Mouse (Mus musculus): ENCODE measurements around the gene Pald1. TPM values are rescaled to one million over a fixed set of nuclear protein-coding genes. Genes with fewer than 3 reads are reported as not detected.

Gene Pald1
- polyA plus RNA-seq, 1 experiment from 2014 or later = 20.2 TPM

GRCm38 (mm10) chr10:61418131-61418900 lies 35.0 kb upstream of the Pald1 start:
- H3K9me3 ChIP-seq (replicated peaks; ENCODE audit: low read length) = no peaks in the 10 kb centered on the region
- H3K4me2 ChIP-seq (ENCODE audit: low read length) = peak overlapping the region; percentile 81
- H3K4me1 ChIP-seq (replicated peaks; ENCODE audit: insufficient read depth, low read length) = peaks cover 4% of the 10 kb centered on the region; the same call in 1 of the 2 replicates
- DNase-seq (ENCODE audit: low spot score) (no peak), ATAC-seq (replicated peaks; ENCODE audit: low FRiP score, low read depth) (no peak)
- no peaks in the 10 kb centered on the region for H3K36me3 ChIP-seq (ENCODE audit: insufficient read depth, low read length)
- peak overlapping the region; percentile 45 for H3K4me3 ChIP-seq (replicated peaks; ENCODE audit: low read depth, low read length)
- peak overlapping the region; percentile 43 for H3K9ac ChIP-seq (ENCODE audit: low read depth, low read length)
- 1% methylated on average over 50 of the region's 50 CpGs for WGBS
- peaks cover 24% of the 10 kb centered on the region for H3K27me3 ChIP-seq (ENCODE audit: insufficient read depth, low read length)
- TF ChIP-seq CTCF (IDR thresholded peaks at IDR 0.05; ENCODE audit: low read depth) = no peak
- H3K27ac ChIP-seq = no peak overlapping the region

GRCm38 (mm10) chr10:61417672-61418071 lies 34.3 kb upstream of the Pald1 start, which contains the start of gene Nodal:
TSS of gene Nodal (plus strand) at chr10:61417972.
- H3K4me1 ChIP-seq (replicated peaks; ENCODE audit: insufficient read depth, low read length) = peaks cover 4% of the 10 kb centered on the region; the same call in 1 of the 2 replicates
- DNase-seq (ENCODE audit: low spot score) = no peak
- peaks cover 24% of the 10 kb centered on the region for H3K27me3 ChIP-seq (ENCODE audit: insufficient read depth, low read length)
- H3K9ac ChIP-seq (ENCODE audit: low read depth, low read length) = peak within 1 kb of the TSS; percentile 43
- H3K27ac ChIP-seq = no peak within 1 kb of the TSS
- 21% methylated on average over 10 of the region's 10 CpGs for WGBS
- TF ChIP-seq CTCF (IDR thresholded peaks at IDR 0.05; ENCODE audit: low read depth) = no peak; the same call in 1 of the 2 replicates
- ATAC-seq (replicated peaks; ENCODE audit: low FRiP score, low read depth) = no peak
- H3K4me3 ChIP-seq (replicated peaks; ENCODE audit: low read depth, low read length) = peak within 1 kb of the TSS; percentile 45
- no peaks in the 10 kb centered on the region for H3K36me3 ChIP-seq (ENCODE audit: insufficient read depth, low read length)
- H3K4me2 ChIP-seq (ENCODE audit: low read length) = peak within 1 kb of the TSS; percentile 81
- no peaks in the 10 kb centered on the region for H3K9me3 ChIP-seq (replicated peaks; ENCODE audit: low read length)

DNA sequence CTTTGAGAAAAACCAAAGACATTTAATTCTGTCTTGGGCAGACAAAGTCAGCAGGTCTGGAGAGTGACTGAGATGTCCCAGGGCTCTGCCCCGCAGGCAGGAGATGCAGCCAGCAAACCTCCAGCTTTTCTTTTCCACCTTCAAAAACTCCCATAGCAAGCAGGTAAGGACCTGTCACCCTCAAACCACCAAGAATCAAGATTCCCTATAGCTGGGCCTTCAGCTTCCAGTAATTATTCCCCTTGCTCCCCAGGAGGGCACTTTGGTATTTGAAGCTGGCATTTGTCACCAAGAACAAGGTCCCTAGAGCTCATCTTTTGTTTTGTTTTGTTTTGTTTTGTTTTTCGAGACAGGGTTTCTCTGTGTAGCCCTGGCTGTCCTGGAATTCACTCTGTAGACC lies 33.7 kb upstream of the Pald1 start:
- WGBS = 47% methylated on average over 2 of the region's 2 CpGs
- no peak for DNase-seq (ENCODE audit: low spot score)
- no peak overlapping the region for H3K4me3 ChIP-seq (replicated peaks; ENCODE audit: low read depth, low read length)
- H3K36me3 ChIP-seq (ENCODE audit: insufficient read depth, low read length) = no peaks in the 10 kb centered on the region
- no peak overlapping the region for H3K27ac ChIP-seq
- peaks cover 4% of the 10 kb centered on the region; the same call in 1 of the 2 replicates for H3K4me1 ChIP-seq (replicated peaks; ENCODE audit: insufficient read depth, low read length)
- ATAC-seq (replicated peaks; ENCODE audit: low FRiP score, low read depth) = no peak
- H3K4me2 ChIP-seq (ENCODE audit: low read length) = no peak overlapping the region
- peaks cover 24% of the 10 kb centered on the region for H3K27me3 ChIP-seq (ENCODE audit: insufficient read depth, low read length)
- H3K9me3 ChIP-seq (replicated peaks; ENCODE audit: low read length) = no peaks in the 10 kb centered on the region
- H3K9ac ChIP-seq (ENCODE audit: low read depth, low read length) = no peak overlapping the region
- no peak for TF ChIP-seq CTCF (IDR thresholded peaks at IDR 0.05; ENCODE audit: low read depth)

GRCm38 (mm10) chr10:61416561-61416960 lies 33.2 kb upstream of the Pald1 start:
- Histone ChIP-seq H3K9ac (ENCODE audit: low read depth, low read length) (no peak overlapping the region), H3K4me2 (ENCODE audit: low read length) (no peak overlapping the region), H3K36me3 (ENCODE audit: insufficient read depth, low read length) (no peaks in the 10 kb centered on the region), H3K4me1 (replicated peaks; ENCODE audit: insufficient read depth, low read length) (peaks cover 4% of the 10 kb centered on the region; the same call in 1 of the 2 replicates), H3K4me3 (replicated peaks; ENCODE audit: low read depth, low read length) (no peak overlapping the region), H3K9me3 (replicated peaks; ENCODE audit: low read length) (no peaks in the 10 kb centered on the region), H3K27ac (no peak overlapping the region), H3K27me3 (ENCODE audit: insufficient read depth, low read length) (peaks cover 24% of the 10 kb centered on the region)
- ATAC-seq (replicated peaks; ENCODE audit: low FRiP score, low read depth) (no peak), DNase-seq (ENCODE audit: low spot score) (no peak)
- 37% methylated on average over 7 of the region's 7 CpGs for WGBS
- no peak for TF ChIP-seq CTCF (IDR thresholded peaks at IDR 0.05; ENCODE audit: low read depth)

DNA sequence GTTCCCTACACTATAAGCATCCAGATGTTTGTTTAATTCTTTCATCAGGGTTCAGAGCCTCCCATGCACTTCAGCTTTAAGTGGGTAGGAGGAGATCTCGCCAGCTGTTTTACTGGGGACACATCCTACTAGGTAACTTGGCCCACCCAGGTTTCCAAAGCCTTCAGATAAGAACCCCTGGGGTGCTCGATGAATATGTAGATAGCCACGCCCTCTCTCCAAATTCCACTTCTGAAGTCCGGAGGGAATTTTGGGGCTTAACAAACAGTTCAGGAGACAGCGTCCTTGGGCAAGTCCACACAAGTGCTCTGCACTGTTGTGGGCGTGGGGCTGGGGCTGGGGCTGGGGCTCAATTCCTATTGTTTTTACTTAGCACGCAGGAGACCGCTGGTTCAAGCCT lies 32.6 kb upstream of the Pald1 start:
- WGBS = 29% methylated on average over 8 of the region's 8 CpGs
- no peak overlapping the region for H3K4me2 ChIP-seq (ENCODE audit: low read length)
- H3K4me1 ChIP-seq (replicated peaks; ENCODE audit: insufficient read depth, low read length) = peaks cover 4% of the 10 kb centered on the region; the same call in 1 of the 2 replicates
- DNase-seq (ENCODE audit: low spot score) (no peak), ATAC-seq (replicated peaks; ENCODE audit: low FRiP score, low read depth) (no peak)
- H3K27ac ChIP-seq = no peak overlapping the region
- H3K36me3 ChIP-seq (ENCODE audit: insufficient read depth, low read length) = no peaks in the 10 kb centered on the region
- H3K4me3 ChIP-seq (replicated peaks; ENCODE audit: low read depth, low read length) = no peak overlapping the region
- TF ChIP-seq CTCF (IDR thresholded peaks at IDR 0.05; ENCODE audit: low read depth) = no peak
- no peak overlapping the region for H3K9ac ChIP-seq (ENCODE audit: low read depth, low read length)
- H3K27me3 ChIP-seq (ENCODE audit: insufficient read depth, low read length) = peaks cover 24% of the 10 kb centered on the region
- no peaks in the 10 kb centered on the region for H3K9me3 ChIP-seq (replicated peaks; ENCODE audit: low read length)

DNA sequence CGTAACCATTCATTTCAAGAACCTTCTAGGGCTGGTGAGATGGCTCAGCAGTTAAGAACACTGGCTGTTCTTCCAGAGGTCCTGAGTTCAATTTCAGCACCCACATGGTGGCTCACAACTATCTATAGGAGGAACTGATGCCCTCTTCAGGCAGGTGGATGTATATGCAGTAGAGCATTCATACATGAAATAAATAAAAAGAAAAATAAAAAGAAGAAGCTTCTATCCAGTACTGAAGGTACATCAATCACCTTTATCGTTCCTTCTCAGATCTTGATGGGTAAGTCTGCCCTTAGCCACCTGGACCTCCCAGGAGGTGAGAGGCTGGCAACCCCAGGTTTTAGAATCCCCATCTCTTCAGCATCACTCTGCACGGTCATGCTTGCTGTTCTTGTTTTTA lies 31.9 kb upstream of the Pald1 start:
- TF ChIP-seq CTCF (IDR thresholded peaks at IDR 0.05; ENCODE audit: low read depth) = peak; percentile 32
- 57% methylated on average over 3 of the region's 3 CpGs for WGBS
- H3K27ac ChIP-seq = no peak overlapping the region
- H3K36me3 ChIP-seq (ENCODE audit: insufficient read depth, low read length) = no peaks in the 10 kb centered on the region
- no peaks in the 10 kb centered on the region for H3K9me3 ChIP-seq (replicated peaks; ENCODE audit: low read length)
- peaks cover 4% of the 10 kb centered on the region; the same call in 1 of the 2 replicates for H3K4me1 ChIP-seq (replicated peaks; ENCODE audit: insufficient read depth, low read length)
- ATAC-seq (replicated peaks; ENCODE audit: low FRiP score, low read depth) (no peak), DNase-seq (ENCODE audit: low spot score) (no peak)
- no peak overlapping the region for H3K4me2 ChIP-seq (ENCODE audit: low read length)
- H3K27me3 ChIP-seq (ENCODE audit: insufficient read depth, low read length) = peaks cover 24% of the 10 kb centered on the region
- no peak overlapping the region for H3K4me3 ChIP-seq (replicated peaks; ENCODE audit: low read depth, low read length)
- H3K9ac ChIP-seq (ENCODE audit: low read depth, low read length) = no peak overlapping the region
